Mouse (Mus musculus): Measurements from ENCODE around the gene Ddx3x.
"Not testable (repeated sequence)": the region's sequence is repeated elsewhere in the genome, so short reads cannot be mapped to it uniquely, and the experiment has no call there.

Ddx3x gene

DNA sequence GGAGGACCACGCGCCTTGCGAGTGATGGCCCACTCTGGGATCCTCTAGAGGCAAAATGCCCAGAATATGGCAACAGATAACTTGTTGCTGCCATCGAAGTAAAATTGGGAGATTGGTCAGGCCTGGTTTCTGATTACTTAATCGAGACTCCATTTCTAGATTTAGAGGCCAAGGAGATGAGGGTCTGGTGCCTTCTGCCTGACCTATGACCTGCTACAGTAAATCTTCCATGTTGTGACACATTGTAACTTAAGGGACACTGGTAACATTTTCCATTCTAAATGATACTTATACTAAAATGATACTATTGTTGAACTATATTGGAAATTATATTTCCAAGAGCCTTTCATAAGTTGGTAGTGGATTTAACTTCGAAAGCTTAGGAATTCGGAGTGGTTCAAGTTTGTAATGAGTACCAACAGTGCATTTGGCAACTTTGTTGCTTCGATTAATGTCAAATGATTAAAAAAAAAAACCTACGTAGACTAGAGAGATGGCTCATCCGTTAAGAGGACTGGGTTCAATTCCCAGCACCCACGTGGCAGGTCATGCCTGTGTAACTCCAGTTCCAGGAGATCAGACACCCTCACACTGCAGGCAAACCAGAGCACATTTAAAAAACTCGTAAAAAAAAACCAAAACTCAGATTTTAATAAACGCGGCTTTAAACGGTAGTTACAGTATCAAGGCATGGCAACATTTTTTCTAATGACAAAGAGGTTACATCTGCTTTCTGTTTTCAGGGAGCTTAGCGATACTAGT, 1.5 kb downstream of the Ddx3x start:
- peak; percentile 13 for DNase-seq

DNA sequence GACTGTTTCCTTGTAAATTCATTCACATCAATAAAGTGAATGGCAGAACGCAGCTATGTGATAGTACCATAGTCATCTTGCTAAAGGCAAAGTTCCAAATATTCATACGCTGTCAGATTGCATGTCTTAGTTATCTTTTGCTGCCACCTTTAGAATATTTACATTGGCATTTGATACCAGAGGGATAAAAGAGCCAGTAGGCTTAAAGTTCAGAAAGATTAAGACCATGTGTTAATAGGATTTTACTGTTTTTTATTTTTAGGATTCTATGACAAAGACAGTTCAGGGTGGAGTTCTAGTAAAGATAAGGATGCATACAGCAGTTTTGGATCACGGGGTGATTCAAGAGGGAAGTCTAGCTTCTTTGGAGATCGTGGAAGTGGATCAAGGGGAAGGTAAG, 5.0 kb downstream of the Ddx3x start:
- no peak for DNase-seq

DNA sequence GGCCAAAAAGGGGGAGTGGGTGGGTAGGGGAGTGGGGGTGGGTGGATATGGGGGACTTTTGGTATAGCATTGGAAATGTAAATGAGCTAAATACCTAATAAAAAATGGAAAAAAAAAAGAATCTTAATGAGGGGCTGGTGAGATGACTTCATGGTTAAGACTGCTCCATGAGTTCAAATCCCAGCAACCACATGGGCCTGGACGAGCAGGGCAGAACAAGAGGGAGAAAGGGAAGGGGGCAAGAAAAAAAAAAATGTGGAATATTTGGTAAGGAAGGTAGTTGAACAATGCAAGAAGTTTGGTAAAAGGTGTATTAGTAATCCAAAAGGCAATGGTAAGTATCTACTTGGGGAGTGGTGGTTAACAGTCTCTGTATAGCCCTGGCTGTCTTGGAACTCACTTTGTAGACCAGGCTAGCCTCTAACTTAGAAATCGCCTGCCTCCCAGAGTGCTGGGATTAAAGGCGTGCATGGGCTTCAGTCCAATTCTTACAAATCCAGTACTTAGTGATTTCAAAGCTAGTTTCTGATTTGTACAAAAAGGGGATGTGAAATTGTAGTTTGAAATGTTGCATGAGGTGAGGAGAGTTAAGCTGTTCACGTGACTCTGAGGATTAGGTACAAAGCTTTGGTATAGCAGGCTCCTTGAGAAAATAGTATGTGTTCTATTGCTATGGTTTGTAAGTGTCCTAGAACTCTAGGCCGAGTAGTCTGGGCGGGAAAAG, 13.9 kb downstream of the Ddx3x start:
- no peak for DNase-seq

DNA sequence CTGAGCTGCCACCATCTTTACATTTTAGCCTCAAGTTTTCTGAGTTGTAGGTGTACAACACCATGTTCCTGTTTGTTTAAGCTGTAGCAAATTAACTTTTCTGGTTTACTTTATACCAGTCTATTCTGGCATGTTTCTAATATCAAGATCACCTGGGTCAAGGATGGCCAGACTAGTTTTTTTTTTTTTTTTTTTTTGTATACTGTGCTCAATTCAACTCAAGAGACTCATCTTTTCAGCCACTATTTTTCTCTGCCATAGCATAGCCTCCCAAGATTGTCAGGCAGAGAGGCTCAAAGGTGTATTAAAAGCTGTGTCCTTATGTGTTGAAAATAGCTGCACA, 14.4 kb downstream of the Ddx3x start:
- DNase-seq, result no peak

DNA sequence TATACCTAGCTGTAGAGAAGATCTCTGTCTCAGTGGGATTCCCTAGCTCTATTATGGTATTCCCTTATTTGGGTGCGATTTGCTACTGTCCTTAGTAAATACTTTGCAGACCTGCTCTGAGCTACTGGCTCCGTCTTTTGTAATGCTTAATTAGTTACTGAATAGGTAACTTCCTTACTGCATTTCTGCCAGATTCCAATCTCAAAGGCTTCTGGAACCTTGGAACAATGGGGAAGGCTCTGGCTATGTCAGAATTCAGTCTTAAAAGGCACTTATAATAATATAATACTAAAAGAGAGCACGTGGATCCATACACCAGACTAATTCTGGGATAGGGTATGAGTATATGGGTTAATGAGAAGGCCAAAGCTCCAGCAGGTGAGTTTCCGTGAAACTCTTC, 15.5 kb downstream of the Ddx3x start:
- DNase-seq, result not testable (repeated sequence)

DNA sequence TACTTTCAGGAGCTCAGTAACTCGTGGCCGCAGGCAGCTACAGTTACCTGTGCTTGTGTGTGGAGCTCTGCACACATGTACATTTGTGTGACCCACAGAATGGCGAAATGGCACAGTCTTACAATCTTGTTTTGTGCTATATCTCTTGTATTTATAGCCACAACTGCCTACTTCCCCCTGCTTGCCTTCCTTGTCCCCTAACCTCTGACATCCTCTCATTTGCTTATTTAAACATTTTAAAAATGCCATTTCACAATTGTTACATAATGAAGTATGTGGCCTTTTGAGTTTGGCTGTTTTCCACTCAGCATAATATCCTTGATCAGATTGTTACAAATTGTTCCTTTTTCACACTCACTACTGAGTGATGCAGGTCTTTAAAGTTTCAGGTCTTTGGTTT, 25.4 kb downstream of the Ddx3x start:
- no peak for DNase-seq

DNA sequence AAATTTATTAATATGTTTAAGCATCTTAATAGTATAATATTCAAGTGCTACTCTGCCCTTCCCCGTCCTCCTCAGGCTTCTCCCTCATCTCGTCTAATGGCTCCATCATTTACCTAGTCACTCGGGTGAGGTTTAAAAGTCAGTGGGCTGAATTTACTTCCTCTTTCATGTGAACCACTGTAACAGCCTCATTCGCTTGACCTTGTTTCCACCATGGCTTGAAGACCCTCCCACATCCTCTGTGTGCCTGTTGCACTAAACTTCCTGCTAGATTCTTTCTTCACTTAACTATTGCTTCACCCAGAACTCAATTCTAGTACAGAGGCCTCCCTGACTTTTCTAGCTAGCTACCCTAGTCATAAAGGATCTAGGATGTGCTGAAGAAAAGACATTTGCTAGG, 30.6 kb downstream of the Ddx3x start:
- peak; percentile 17 for DNase-seq

DNA sequence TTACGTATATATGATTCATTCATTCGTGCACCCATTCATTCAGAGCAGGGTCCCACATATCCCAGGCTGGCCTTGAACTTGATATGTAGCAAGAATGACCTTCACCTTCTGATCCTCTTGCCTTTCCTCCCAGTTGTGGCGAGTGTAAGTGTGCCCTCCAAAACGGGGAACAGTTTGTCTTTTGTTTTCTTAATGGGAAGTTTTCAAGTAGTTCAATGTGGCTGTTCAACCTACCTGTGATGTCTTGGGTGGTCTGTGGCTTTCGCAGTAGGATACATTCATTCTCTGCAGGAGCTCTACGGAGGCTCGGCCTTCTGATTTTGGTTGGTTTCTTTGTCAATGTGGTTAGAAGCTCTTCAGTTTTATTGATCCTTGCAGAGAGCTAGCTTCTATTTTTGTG, 48.8 kb downstream of the Ddx3x start:
- DNase-seq, result no peak

Data from thymus, postnatal 4 days (tissue).